Mouse (Mus musculus) hindbrain, embryonic 14.5 days (tissue): ENCODE measurements around the gene Arhgef3. TPM values are rescaled to one million over a fixed set of nuclear protein-coding genes. Genes with fewer than 3 reads are reported as not detected.

Source experiments
- ATAC-seq: fragments of 200-750 bp; cut with Nextera tagmentation; 2 replicates; pipeline ENCODE4 v1.8.0; 2017; ENCODE audit warnings: moderate number of reproducible peaks, mild to moderate bottlenecking, moderate TSS enrichment, moderate library complexity; ENCODE audit not compliant: low FRiP score
- DNase-seq: peaks from one replicate; pipeline ENCODE4 v3.0.0-alpha.2; 2015; ENCODE audit warnings: low spot score
- H3K27ac ChIP-seq: fragments of 300-500 bp; sonication (generic); 2 replicates; pipeline ENCODE4 v1.5.1; 2014; ENCODE audit warnings: mild to moderate bottlenecking, moderate library complexity
- H3K27me3 ChIP-seq: fragments of 300-500 bp; sonication (generic); 2 replicates; pipeline ENCODE4 v1.6.1; 2014; ENCODE audit warnings: mild to moderate bottlenecking, low read length, mixed read lengths; ENCODE audit not compliant: control insufficient read depth, insufficient read depth
- H3K36me3 ChIP-seq: fragments of 300-500 bp; sonication (generic); replicated peaks from 2 replicates; pipeline ENCODE4 v1.6.1; 2014; ENCODE audit not compliant: control insufficient read depth, insufficient read depth
- H3K4me1 ChIP-seq: fragments of 300-500 bp; sonication (generic); replicated peaks from 2 replicates; pipeline ENCODE4 v1.6.1; 2014; ENCODE audit warnings: antibody characterized with exemption, low read length, mixed read lengths; ENCODE audit not compliant: control insufficient read depth, insufficient read depth
- H3K4me2 ChIP-seq: fragments of 300-500 bp; sonication (generic); replicated peaks from 2 replicates; pipeline ENCODE4 v1.6.1; 2014; ENCODE audit warnings: mild to moderate bottlenecking, moderate library complexity
- H3K4me3 ChIP-seq: fragments of 300-500 bp; sonication (generic); replicated peaks from 2 replicates; pipeline ENCODE4 v1.5.1; 2014; ENCODE audit warnings: mild to moderate bottlenecking, low read length
- H3K9ac ChIP-seq: fragments of 300-500 bp; sonication (generic); 2 replicates; pipeline ENCODE4 v1.6.1; 2014
- H3K9me3 ChIP-seq: fragments of 300-500 bp; sonication (generic); 2 replicates; pipeline ENCODE4 v1.6.1; 2016; ENCODE audit warnings: low read length; ENCODE audit not compliant: control insufficient read depth
- WGBS: fragments of 180-500 bp; shearing (Covaris S2); extraction: QIAGEN DNeasy Blood & Tissue Kit; methylation state at CpG from one replicate; pipeline ENCODE4 v1.1.7; 2014; 5-methylcytosine and 5-hydroxymethylcytosine counted together
- polyA plus RNA-seq: library from polyadenylated mRNA; unstranded; fragments of >200 nt; fragmentation: Nextera tagmentation; extraction: Ambion mirVana; gene quantifications from 2 replicates; pipeline ENCODE4 v1.2.1, GENCODE M21; 2014

Gene Arhgef3
- 11.8 and 17.3 TPM in 2 replicates for polyA plus RNA-seq

DNA sequence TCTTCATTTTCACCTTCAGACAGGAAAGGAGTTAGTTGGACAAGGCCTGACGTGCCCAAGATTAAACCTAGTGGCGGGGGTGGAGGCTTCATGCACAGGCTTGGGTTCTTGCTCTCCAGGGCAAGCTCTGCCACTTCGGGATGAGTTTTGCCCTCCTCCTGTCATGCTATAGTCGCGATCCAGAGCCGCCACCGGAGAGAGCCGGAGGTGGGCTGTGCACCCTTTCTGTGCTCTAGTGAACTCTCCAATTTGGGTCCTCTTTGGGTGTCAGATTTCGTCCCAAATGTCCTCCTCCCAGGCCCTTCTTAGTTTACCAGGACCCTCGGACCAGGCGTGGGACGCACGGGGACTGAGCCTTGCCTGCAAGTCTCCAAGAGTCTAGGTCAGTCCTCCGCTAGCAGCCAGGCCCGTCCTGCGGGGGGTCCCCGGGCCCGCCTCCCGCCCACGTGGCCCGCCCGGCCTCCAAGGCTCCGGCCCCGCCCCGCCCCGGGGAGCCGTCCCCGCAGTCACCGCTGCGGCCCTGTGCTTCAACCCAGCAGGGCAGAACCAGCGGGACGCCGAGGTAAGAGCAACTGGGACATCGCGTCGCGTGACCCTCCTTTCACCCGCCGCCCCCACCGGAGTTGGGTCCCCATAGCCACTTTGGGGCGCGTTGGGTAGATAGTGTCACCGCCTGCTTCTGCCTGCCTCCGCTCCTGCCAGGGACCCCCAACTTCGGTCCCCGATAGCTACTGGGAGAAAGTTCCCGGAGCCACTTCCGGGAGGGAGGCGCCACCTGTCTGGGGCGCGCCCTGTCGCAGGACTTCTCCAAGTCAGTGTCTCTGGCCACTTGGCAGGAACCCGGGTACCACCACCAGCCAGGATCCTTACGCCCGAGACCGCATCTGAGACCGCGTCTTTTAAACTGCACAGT lies at the start of gene Arhgef3:
Gene Arhgef3 (plus strand): TSS at position 538 of the 913 bp plus-strand sequence.
- no peak for DNase-seq
- ATAC-seq = peak; percentile 68; the same call in 1 of the 2 replicates
- 1% methylated on average over 57 of the region's 58 CpGs for WGBS

DNA sequence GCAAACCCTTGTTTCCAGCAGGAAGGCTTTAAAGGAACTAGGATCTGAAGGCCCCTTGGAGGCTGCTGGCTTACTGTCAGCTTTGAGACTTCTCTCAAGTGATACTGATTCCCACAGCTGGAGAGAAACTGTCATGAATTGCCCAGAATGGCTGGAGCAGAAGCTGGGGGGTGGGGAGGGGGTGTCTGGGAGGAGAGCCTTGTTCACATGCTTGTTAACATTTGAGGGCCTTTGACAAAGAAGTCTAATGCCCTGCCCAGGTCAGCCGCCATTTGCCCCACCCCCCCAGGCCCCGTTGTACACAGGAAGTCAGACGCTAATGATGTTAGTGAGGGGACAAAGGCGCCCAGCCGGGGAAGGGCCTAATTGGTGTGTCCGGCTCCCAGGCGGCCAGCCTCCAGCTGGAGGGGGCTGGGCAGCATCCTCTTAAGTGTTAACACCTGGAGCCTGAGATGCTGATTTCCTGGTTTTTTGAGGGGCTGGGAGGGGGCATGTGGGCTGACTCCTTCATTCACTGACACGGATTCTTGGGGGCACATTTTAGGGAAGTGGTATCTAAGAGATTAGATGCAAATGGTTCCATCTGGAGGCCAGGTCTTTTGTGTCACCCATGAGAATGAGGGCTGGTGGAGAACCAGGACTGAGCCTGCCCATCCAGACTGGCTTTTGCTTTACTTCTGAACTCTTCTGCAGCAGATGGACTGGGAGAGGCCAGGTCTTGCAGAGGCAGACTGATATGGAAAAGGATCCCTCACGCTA lies 48.3 kb upstream of the Arhgef3 start:
- H3K4me2 ChIP-seq = no peak overlapping the region; the same call in 1 of the 2 replicates

More for the DNA sequence above, at the start of gene Arhgef3:
- H3K36me3 ChIP-seq = no peaks in the 10 kb centered on the region
- peak within 1 kb of the TSS; percentile 46 for H3K4me3 ChIP-seq
- H3K27me3 ChIP-seq = peaks cover 46% of the 10 kb centered on the region
- peak within 1 kb of the TSS; percentile 53 for H3K9ac ChIP-seq
- H3K9me3 ChIP-seq = no peaks in the 10 kb centered on the region
- H3K27ac ChIP-seq = no peak within 1 kb of the TSS
- H3K4me1 ChIP-seq = peaks cover 11% of the 10 kb centered on the region; the same call in 1 of the 2 replicates
- H3K4me2 ChIP-seq = peak within 1 kb of the TSS; percentile 95

DNA sequence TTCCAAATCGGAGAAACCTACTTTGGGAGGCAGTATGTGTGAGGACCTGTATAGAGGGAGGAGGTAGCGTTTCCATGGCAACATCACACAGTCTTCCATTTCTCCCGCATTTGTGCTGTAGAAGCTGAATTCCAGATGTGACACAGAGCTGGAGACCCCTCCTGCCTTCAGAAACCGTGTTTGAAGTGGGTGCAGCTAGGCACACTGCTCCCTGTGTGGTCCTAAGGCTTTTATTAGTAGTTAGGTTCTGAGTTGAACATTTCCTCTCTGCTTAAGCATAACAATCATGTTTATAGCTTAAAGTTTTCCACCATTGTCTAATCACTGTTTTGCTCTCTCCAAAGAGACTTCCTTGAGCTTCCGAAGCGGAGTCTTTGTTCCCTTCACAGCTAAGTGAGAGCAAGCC lies 46.8 kb upstream of the Arhgef3 start:
- Histone ChIP-seq H3K4me1 (peaks cover 46% of the 10 kb centered on the region), H3K9me3 (no peaks in the 10 kb centered on the region), H3K4me3 (no peak overlapping the region), H3K4me2 (peak overlapping the region; percentile 5; the same call in 1 of the 2 replicates), H3K9ac (peak overlapping the region; percentile 25; the same call in 1 of the 2 replicates), H3K27me3 (no peaks in the 10 kb centered on the region), H3K27ac (peak overlapping the region; percentile 26), H3K36me3 (no peaks in the 10 kb centered on the region)
- peak; percentile 74; the same call in 1 of the 2 replicates for ATAC-seq
- WGBS = 17% methylated on average over 6 of the region's 6 CpGs
- peak; percentile 63 for DNase-seq

More for the DNA sequence above, 48.3 kb upstream of the Arhgef3 start:
- peak; percentile 55; the same call in 1 of the 2 replicates for ATAC-seq
- Histone ChIP-seq H3K27ac (no peak overlapping the region; the same call in 1 of the 2 replicates), H3K36me3 (no peaks in the 10 kb centered on the region), H3K9me3 (no peaks in the 10 kb centered on the region), H3K4me1 (peaks cover 39% of the 10 kb centered on the region), H3K4me3 (no peak overlapping the region), H3K27me3 (no peaks in the 10 kb centered on the region), H3K9ac (no peak overlapping the region)
- no peak for DNase-seq
- 6% methylated on average over 9 of the region's 9 CpGs for WGBS

DNA sequence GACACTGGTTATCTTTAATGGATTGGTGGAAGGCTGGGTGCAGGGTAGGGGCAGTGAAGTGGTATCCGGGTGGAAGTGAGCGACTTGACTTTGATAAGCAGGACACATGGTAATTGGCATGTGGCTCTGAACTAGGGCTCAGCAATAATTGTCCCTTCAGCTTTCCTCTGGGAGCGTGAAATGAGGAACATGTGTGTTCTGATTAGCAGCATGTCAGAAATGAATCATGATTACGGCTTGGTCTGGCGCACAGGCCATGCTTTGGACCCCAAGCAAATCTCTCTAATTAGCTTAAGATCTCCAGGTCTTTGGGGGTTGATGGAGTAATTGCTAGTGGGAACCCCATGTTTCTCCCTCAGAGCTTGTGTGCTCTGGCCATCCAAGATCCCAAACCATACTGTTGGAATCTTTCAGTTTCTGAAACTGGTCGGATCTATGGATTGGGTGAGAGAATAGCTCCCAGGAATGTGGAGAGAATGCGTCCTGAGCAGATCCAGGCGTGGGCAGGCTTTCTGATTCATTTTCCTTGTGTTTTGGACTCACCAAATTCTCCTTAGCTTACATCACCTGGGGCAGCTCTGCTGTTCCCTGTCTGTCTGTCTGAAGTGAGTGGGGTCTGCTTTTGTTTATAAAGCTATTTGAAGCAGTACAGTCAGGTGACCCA lies 45.1 kb upstream of the Arhgef3 start:
- no peaks in the 10 kb centered on the region for H3K9me3 ChIP-seq
- H3K4me3 ChIP-seq = no peak overlapping the region
- peaks cover 55% of the 10 kb centered on the region for H3K4me1 ChIP-seq
- no peak overlapping the region for H3K27ac ChIP-seq
- DNase-seq = no peak
- no peak overlapping the region for H3K9ac ChIP-seq
- H3K27me3 ChIP-seq = no peaks in the 10 kb centered on the region
- H3K4me2 ChIP-seq = no peak overlapping the region
- no peak for ATAC-seq
- 40% methylated on average over 8 of the region's 8 CpGs for WGBS
- no peaks in the 10 kb centered on the region for H3K36me3 ChIP-seq

DNA sequence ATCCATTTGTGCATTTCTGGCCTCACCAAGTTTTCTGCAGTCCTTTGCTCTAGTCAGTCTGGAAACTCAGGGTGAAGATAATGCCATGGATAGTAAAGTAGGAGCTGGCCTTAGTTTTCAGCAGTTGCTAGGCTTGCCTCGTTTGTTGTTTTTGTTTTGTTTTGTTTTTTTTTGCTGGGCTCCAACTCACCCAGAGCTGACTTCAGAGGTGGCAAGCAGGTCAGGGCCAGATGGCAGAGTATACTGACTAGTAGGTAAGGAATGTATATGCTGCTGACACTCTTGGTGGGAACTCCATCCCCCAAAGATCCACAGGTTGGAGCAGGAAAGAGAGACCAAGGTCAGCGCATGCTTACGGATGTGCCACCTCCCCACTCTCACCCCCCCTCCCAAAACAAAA lies 44.6 kb upstream of the Arhgef3 start:
- ATAC-seq (no peak), DNase-seq (no peak)
- Histone ChIP-seq H3K36me3 (no peaks in the 10 kb centered on the region), H3K27ac (no peak overlapping the region), H3K4me1 (peaks cover 57% of the 10 kb centered on the region), H3K27me3 (no peaks in the 10 kb centered on the region), H3K9ac (no peak overlapping the region), H3K9me3 (no peaks in the 10 kb centered on the region), H3K4me3 (no peak overlapping the region), H3K4me2 (no peak overlapping the region)
- 57% methylated on average over 3 of the region's 3 CpGs for WGBS

DNA sequence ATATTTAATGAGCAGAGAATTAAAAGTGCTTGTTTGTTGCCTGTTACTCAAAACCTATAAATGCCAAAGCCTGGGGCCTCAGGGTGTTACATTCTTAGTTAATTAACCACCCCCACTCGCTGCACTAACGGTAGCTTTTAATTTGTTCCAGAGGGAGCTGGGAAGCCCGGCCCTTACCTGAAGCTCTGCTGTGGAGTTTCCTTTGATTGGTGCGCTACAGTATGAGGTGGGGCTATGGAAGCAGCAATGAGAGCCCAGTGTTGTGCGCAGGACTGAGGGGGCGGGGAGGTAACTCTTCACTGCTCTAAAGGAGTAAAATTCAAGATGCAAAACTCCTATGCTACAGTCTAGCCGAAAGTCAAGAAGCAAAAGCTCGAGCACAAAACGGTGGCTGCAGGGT lies 43.9 kb upstream of the Arhgef3 start:
- DNase-seq (no peak), ATAC-seq (no peak)
- H3K9me3 ChIP-seq = no peaks in the 10 kb centered on the region
- no peak overlapping the region for H3K9ac ChIP-seq
- H3K4me1 ChIP-seq = peaks cover 62% of the 10 kb centered on the region
- WGBS = 28% methylated on average over 9 of the region's 9 CpGs
- H3K36me3 ChIP-seq = no peaks in the 10 kb centered on the region
- no peak overlapping the region for H3K27ac ChIP-seq
- H3K27me3 ChIP-seq = no peaks in the 10 kb centered on the region
- H3K4me2 ChIP-seq = no peak overlapping the region
- no peak overlapping the region for H3K4me3 ChIP-seq

DNA sequence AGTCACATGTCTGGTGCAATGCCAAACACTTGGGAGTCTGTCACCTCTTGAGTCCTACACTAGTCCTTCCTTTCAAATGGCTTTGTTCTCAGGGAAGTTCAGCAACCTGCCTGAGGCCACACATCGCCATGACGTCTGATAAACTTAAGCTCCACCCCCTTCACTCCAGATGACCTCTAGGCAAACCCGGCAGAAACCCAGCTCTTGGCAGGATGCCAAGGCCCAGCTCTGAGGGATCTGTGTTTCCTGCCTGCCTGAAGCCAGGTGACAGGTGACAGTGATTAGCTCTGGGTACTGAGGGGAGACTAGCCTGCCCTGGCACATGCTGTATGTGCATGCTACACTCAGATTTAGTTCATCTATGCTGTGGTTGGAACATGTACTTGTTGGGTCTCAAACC lies 42.7 kb upstream of the Arhgef3 start:
- Histone ChIP-seq H3K4me1 (peaks cover 56% of the 10 kb centered on the region), H3K9me3 (no peaks in the 10 kb centered on the region), H3K27ac (no peak overlapping the region), H3K27me3 (no peaks in the 10 kb centered on the region), H3K9ac (no peak overlapping the region), H3K4me2 (no peak overlapping the region), H3K36me3 (no peaks in the 10 kb centered on the region), H3K4me3 (no peak overlapping the region)
- no peak for ATAC-seq
- no peak for DNase-seq
- 22% methylated on average over 3 of the region's 3 CpGs for WGBS

DNA sequence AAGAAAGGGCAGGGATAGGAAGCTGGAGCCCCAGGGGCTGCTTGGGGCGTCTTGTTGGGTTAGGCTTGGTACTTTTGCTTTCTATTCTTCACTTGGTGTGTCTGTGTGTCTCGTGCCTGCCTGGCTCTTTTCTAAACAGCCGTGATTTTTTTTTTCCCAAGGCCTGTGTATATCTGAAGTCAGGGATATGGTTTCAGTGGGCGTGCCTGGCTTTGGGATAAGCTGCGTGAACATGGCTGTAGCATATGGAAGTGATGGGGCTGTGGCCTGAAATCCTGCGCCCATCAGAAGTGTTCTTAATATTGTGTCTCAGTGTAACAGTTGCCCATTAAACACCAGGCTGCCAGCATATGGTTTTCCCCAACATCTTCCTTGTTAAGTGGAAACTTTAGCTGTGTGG lies 39.6 kb upstream of the Arhgef3 start:
- H3K27ac ChIP-seq = no peak overlapping the region
- H3K27me3 ChIP-seq = no peaks in the 10 kb centered on the region
- 79% methylated on average over 6 of the region's 6 CpGs for whole genome bisulfite sequencing
- no peak overlapping the region for H3K4me3 ChIP-seq
- H3K4me1 ChIP-seq = peaks cover 36% of the 10 kb centered on the region
- DNase-seq (no peak), ATAC-seq (no peak)
- H3K4me2 ChIP-seq = no peak overlapping the region
- H3K36me3 ChIP-seq = no peaks in the 10 kb centered on the region
- H3K9ac ChIP-seq = no peak overlapping the region
- no peaks in the 10 kb centered on the region for H3K9me3 ChIP-seq
